Mouse (Mus musculus) embryonic fibroblast, embryonic 13.5 days (primary cell): ENCODE results near the gene Thbs3.

Experiments
- CTCF ChIP-seq: IDR thresholded peaks from 2 replicates; pipeline ENCODE4 v1.5.1; 2011; ENCODE audit warnings: mild to moderate bottlenecking, control low read depth, low read length, moderate library complexity, borderline replicate concordance; ENCODE audit not compliant: insufficient read depth
- POLR2A ChIP-seq: IDR thresholded peaks from 2 replicates; pipeline ENCODE4 v1.6.1; 2011; ENCODE audit warnings: low read depth, mild to moderate bottlenecking, control low read depth, low read length, moderate library complexity

DNA sequence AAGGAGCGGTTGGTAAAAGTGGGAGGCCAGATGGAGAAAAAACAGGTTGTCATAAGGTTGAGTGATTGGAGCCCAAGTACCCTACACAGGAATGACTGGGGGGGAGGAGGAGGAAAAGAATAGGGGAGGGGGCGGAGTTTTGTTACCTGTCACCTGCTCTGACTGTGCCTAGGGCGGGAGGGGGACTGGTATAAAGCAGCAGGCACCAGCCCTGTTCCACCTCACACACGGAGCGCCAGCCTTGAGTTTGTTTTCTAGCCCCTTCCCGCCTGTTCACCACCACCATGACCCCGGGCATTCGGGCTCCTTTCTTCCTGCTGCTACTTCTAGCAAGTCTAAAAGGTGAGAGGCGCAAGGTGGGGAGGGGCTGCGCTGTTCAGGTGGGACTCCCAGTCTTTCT, 13.9 kb downstream of the Thbs3 start, which contains the start of gene Muc1:
- TF ChIP-seq POLR2A = no peak
- no peak for TF ChIP-seq CTCF
